Mouse (Mus musculus): ENCODE measurements around the gene Fam69b.
A peak's percentile ranks its signal among the peaks of the same experiment; 100 is the strongest.

Gene Fam69b

GRCm38 (mm10) chr2:26632541-26633395 is 4.5 kb downstream of the Fam69b start:
- no peak for DNase-seq

GRCm38 (mm10) chr2:26633953-26634530 is 5.8 kb downstream of the Fam69b start:
- no peak for DNase-seq

- peak; percentile 36 to 50 for DNase-seq
Observed at GRCm38 (mm10) chr2:26634629-26635488, 6.6 kb downstream of the Fam69b start.

GRCm38 (mm10) chr2:26635489-26636324 is 7.5 kb downstream of the Fam69b start:
- peak in 1 of 2 experiments; percentile 17 for DNase-seq

GRCm38 (mm10) chr2:26636325-26636635 is 8.0 kb downstream of the Fam69b start:
- DNase-seq: no peak

GRCm38 (mm10) chr2:26637316-26637932 is 9.2 kb downstream of the Fam69b start:
- no peak for DNase-seq

GRCm38 (mm10) chr2:26638039-26638438 is 9.8 kb downstream of the Fam69b start:
- DNase-seq: no peak

GRCm38 (mm10) chr2:26638572-26638971 is 10.3 kb downstream of the Fam69b start:
- DNase-seq: no peak

- DNase-seq: peak; percentile 55 to 73
Observed at GRCm38 (mm10) chr2:26639083-26639482, 10.8 kb downstream of the Fam69b start.

GRCm38 (mm10) chr2:26639838-26640830 is 11.9 kb downstream of the Fam69b start:
- peak; percentile 100 for DNase-seq

- no peak for DNase-seq
Observed at GRCm38 (mm10) chr2:26641006-26641647, 12.9 kb downstream of the Fam69b start.

GRCm38 (mm10) chr2:26643942-26644341 is 15.7 kb downstream of the Fam69b start:
- DNase-seq: peak; percentile 69

GRCm38 (mm10) chr2:26646643-26647293 is 18.5 kb downstream of the Fam69b start:
- peak; percentile 84 to 87 for DNase-seq

GRCm38 (mm10) chr2:26654687-26655086 is 26.4 kb downstream of the Fam69b start:
- no peak for DNase-seq

GRCm38 (mm10) chr2:26657426-26657825 is 29.2 kb downstream of the Fam69b start:
- DNase-seq: no peak

- peak; percentile 27 to 45 for DNase-seq
Observed at GRCm38 (mm10) chr2:26661143-26661752, 33.0 kb downstream of the Fam69b start.

GRCm38 (mm10) chr2:26661768-26662508 is 33.7 kb downstream of the Fam69b start:
- DNase-seq: no peak

- no peak for DNase-seq
Observed at GRCm38 (mm10) chr2:26662509-26662882, 34.2 kb downstream of the Fam69b start.

Measured in kidney, postnatal 4 days (tissue).